12 mouse cellular contexts compared by ENCODE assay signal in the genomic region with DNA sequence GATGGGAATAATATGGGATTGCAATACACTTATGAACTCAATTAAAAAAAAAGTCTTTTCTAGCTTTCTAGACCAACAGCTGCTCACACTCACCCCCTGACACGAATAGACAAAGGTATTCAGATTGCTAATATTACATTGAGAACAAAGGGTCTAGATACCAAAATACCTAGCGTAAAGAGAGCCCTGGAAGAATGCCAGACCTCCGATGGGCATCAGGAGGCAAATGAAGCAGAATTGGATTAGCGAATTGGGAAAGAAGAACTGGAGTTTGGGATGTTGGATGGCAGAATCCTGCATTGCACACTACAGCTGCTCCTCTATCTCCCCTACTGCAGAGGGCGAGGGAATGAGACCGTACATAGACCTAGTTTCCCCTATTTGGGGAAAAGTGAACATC.
DNase-seq lines count a peak whose midpoint lies in the region.
"Had no signal": no experiment of that assay in that cellular context is flagged by ENCODE, and none has a peak within 500 bp of the region (broad histone marks: within the 10 kb centered on the region; RNA-seq: fewer than 3 reads in every experiment).

No protein-coding gene starts in this region.

- DNase-seq in cerebellum, postnatal 14 days: peak; percentile 25 to 32
- DNase-seq in cerebellum, adult 11-12 months: no peak
- peak; percentile 17 for DNase-seq in left cerebral cortex, postnatal 4 days
- no peak for DNase-seq in left cerebral cortex, postnatal 25 days (ENCODE audit: low spot score in 2 of 2)
- DNase-seq in retina, postnatal 1 day: peak; percentile 10
- DNase-seq in retina, embryonic 14.5 days (ENCODE audit: low spot score): no peak
- DNase-seq in urinary bladder, postnatal 4 days (ENCODE audit: low spot score in 2 of 2): no peak
- DNase-seq: adrenal gland, adult 2 months; adrenal gland, postnatal 10 days; adrenal gland, postnatal 25 days; cerebellum, adult 9-10 months; forebrain, postnatal 0 days had no signal

- intact Hi-C loops in left cerebral cortex, postnatal 4 days (cut with DNase I): no loop called here
- intact Hi-C loops in left cerebral cortex, postnatal 25 days (cut with DNase I): no loop called here

Comparison
In these comparisons a context has a peak if more than half of its experiments do, and no peak if none do; other contexts are left out.
1. DNase-seq: peak in cerebellum, postnatal 14 days (2 of 2), left cerebral cortex, postnatal 4 days (single experiment) and retina, postnatal 1 day (single experiment); none in cerebellum, adult 11-12 months (single experiment), left cerebral cortex, postnatal 25 days (0 of 2), retina, embryonic 14.5 days (single experiment) and urinary bladder, postnatal 4 days (0 of 2).